Mouse (Mus musculus) left cerebral cortex, postnatal 4 days (tissue): ENCODE data around the gene Stx1a. TPM values are rescaled to one million over a fixed set of nuclear protein-coding genes. Genes with fewer than 3 reads are reported as not detected.

Experiments
- DNase-seq: peaks from one replicate; pipeline ENCODE4 v3.0.0-alpha.2; 2022
- intact Hi-C: fragments of 180-260 bp; cut with DNase I; formaldehyde crosslinking; loops from one replicate; pipeline ENCODE4 v1.15.1; 2025
- total RNA-seq, 2 experiments: library from RNA; stranded (reverse); gene quantifications; 2 replicates each; pipeline ENCODE4 v1.2.3; 2021

Stx1a gene
- total RNA-seq, 2 experiments from 2014 or later, result 261 to 264 TPM

DNA sequence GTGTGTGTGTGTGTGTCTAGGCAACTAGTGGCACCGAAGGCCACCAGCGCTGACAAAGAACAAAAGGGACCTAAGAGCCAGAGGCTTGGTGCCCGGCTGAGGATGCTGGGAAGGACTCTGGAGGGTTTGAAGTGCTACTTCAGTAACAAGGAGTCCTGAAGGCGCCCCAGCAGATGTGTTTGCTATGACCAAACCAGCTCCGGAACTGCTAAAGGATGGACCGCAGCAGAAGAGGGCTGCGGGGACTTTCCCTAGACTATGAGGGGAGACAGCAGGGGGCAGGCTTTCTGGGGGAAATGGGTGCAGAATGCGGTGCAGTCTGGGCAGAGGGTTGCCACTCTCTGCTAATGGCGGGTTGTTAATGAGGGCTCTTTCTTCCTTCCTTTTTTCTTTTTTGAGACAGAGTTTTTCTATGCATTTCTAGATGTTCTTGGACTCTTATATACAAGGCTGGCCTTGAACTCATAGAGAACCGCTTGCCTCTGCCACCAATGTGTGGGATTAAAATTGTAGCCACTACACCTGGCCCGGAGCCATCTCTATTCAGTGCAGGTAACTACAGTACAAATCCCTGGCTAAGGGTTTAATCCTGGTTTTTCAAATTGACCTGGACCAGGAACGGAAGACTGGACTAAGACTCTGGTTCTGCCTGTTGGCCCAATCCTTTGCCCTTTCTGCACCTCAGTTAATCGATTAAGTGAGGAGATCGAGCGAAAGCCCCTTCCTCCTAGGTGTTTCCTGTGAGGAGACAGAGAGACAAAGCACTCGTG, 15.3 kb upstream of the Stx1a start:
- DNase-seq, result peak; percentile 42
- intact Hi-C loops, result no loop called here

DNA sequence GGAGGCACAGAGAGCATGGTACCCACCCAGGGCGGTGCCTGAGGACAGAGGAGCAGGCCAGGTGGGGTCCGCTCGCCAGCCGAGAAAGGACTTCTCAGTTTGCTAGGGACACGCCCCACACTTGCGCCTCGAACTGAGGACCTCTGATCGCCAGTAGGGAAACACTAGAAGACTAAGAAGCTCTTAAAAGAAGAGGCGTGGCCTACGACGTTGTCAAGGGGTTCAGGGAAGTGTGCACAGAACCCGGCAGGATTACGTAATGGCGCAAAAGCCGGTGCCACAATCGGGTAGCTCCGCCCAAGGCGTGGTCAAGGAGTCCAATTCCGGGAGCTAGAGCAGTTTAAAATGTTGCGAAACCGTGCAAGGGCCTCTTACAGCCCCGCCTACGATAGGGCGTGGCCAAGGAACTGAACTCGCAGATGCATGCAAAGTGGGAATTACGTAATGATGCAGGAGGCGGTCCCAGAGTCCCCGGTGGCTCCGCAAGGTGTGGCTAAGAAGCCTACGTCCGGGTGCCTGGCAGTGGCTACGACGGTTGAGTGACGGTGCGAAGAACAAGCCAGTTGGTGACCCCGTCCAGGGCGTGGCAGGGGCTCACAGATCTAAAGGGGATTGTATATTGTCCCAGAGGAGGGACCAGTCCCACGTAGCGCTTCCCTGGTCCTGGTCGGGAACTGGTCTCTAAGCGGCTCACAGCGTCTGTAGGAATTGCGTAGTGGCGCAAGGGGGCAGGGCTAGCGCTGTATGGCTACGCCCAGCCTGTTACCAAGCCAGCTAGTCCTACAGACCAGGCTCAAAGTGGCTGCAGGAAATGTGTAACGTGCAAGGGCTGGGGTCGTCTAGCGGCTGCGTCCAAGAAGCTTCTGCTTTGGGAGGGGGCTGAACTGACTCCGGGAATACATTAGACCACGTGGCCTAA, 14.4 kb upstream of the Stx1a start, which contains the start of gene Abhd11:
Gene Abhd11, plus strand, starts transcription at position 482 of the 919 bp plus-strand sequence.
- intact Hi-C loops, result no loop called here
- DNase-seq, result peak; percentile 98

DNA sequence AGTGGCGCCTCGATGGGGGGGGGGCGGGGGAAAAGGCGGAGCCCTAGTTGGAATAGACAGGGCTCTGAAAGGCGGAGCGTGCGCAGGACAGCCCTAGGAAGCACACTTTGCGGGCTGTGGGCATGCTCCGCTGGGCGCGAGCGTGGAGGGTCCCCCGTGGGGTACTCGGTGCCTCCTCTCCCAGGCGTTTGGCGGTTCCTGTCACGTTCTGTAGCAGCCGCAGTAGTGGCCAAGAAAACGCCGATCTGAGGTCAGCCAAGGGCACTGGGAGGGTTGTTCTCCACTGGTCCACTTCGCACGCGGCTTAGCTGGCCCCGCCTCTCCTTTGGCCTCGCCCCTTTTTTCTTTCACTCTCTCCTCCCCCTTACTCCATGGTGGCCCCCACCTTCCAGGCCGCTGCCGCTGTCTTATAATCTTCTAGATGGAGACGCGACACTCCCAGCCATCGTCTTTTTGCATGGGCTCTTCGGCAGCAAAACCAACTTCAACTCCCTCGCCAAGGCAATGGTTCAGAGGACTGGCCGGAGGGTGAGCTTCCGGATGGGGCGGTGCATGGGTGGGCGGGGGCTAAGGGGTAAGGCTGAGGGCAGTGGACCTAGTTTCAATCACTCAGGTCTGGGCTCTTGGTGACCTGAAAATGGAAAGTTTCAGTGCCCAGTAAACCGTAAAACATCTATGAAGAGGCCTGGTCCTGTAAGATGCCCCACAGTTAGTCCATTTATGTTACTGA, 13.5 kb upstream of the Stx1a start:
- intact Hi-C loops, result loop anchor here (10.0 kb wide), 1 partner anchor 165 kb away; no protein-coding TSS in a partner anchor
- peak; percentile 81 for DNase-seq

DNA sequence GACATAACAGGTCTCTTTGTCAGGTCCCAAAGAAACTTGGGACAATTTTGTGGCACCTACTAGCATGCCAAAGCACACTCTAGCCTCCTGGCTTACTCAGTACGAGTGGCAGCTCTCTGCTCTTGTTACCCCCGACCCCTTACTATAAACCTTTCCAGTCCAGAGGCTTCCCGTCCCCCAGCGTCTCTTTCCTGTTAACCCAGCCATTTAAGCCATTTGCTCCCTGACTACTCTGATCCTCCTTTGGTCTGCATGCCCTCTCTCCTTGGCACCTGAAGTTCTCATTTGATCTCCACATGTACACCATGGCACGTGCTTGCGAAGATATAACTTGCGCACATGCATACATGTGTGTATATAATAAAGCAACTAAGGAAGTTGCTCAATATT, 13.0 kb upstream of the Stx1a start:
- intact Hi-C loops, result loop anchor here (10.0 kb wide), 1 partner anchor 164 kb away; no protein-coding TSS in a partner anchor
- no peak for DNase-seq

DNA sequence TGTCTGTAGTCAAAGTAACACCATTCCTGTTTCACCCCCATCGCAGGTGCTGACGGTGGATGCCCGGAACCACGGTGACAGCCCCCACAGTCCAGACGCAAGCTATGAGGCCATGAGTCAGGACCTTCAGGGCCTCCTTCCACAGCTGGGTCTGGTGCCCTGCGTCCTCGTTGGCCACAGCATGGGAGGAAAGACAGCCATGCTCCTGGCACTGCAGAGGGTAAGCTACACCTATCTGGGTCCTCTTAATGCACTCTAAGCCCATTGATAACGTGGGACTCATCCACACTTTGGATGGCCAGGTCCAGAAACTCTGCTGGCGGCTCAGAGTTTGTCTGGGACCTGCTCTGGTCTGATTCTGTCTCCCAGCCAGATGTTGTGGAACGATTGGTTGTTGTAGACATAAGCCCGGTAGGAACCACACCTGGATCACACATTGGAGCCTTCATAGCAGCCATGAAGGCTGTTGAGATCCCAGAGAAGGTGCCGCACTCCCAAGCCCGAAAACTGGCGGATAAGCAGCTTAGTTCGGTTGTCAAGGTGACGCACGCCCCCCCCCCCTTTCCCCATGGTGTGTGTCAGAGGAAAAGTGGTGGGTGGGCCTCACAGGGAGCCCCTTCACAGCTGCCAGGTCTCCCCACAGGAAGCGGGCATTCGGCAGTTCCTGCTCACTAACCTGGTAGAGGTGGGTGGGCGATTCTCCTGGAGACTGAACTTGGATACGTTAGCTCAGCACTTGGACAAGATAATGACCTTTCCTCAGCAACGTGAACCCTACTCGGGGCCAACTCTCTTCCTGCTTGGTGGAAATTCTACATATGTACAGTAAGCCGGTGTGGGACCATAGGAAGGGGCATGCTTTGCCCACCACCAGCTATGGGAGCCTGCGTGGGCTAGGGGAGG, 12.2 kb upstream of the Stx1a start:
- intact Hi-C loops, result loop anchor here (10.0 kb wide), 1 partner anchor 164 kb away; no protein-coding TSS in a partner anchor
- no peak for DNase-seq

DNA sequence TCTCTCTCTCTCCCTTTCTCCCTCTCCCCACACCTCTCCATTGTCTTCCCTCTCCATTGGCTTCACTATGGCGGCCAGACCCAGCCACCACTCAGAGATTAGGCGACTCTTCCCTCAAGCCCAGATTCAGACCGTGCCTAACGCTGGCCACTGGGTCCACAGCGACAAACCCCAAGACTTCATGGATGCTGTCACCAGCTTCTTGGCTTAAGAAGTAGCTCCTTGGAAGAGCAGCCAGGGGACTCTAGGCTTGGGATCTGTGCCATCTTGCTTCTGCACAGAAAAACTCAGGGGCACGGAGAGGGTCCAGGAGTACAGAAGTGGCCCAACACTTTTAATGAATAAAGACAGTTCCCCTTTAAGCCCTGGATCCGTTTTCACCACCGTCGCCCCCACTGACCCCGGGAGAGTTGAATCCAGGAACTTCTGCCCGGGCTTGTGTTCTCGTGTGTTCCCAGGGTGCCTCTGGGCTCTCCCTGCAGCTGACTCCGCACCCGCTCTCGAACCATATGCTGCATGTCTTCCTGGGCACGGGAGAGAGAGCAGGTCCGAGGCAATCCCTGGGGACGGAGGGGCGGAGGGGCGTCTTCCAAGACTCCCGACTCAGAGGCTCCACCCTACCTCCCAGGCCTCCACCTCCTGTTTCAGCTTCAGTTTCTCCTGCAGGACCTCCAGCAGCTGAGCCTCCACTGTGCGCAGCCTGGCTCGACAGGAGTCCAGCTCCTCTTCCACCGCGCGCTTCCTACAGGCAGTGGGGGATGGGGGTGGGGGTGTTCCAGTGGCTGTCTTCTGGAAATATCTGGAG, 11.3 kb upstream of the Stx1a start:
- peak; percentile 61 for DNase-seq
- intact Hi-C loops, result loop anchor here (10.0 kb wide), 1 partner anchor 163 kb away; no protein-coding TSS in a partner anchor

DNA sequence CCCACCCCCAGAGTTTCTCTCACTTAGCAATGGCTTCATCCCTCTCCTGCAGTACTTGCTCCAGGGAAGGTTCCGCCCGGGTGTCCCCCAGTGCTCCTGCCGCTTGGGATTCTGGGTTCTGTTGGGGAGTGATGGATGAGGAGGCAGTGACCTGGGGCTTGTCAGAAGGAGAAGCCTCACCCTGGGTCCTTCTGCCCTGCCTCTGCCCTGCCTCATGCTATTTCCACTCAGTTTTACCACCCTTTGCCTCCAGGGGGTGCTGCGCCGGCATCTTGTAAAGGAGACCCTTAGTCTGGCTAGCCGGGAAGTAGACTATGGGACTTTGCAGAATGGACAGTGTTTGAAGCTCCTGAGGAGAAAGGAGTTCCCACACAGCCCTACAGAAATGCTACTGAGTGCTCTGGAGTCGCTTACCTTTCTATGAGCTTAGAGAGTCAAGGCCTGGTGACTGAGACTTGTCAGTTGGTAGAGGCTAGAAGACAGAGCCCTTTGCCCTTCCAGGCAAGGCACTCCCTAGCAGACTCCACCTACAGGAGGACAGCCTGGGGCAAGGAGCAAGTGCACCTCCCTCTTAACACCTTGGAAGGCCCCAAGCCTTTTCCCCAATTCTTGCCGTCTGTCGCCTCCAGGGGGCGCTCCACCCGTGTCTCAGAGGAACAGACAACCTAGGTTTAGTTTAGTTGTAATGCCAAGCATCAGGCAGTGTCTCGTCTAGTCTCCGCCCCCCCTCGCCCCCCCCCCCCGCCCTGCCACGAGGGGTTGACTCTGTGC, 10.4 kb upstream of the Stx1a start:
- intact Hi-C loops, result loop anchor here (10.0 kb wide), 1 partner anchor 162 kb away; no protein-coding TSS in a partner anchor
- peak; percentile 84 for DNase-seq

DNA sequence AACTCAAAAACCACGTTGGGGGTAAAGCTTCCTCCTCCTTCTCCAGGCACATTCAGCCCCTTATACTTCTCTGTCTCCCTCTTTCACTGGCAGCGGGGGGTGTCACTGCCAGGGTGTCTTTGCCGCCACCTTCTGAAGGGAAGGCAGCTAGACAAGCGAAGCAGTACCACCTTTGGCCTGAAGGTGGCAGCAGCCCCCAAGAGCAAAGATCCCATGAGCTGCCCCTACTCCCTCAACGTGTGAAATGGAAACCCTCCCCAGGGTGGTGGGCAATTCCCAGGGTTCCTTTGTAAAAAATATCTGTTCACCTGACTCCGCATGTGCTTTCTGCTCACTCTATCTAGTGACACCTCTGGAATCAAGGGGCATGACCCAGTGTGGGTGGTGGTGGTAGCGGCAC, 7.8 kb upstream of the Stx1a start:
- intact Hi-C loops, result loop anchor here (5.0 to 10.0 kb wide), 2 partner anchors 159 to 177 kb away; no protein-coding TSS in a partner anchor
- peak; percentile 88 for DNase-seq

DNA sequence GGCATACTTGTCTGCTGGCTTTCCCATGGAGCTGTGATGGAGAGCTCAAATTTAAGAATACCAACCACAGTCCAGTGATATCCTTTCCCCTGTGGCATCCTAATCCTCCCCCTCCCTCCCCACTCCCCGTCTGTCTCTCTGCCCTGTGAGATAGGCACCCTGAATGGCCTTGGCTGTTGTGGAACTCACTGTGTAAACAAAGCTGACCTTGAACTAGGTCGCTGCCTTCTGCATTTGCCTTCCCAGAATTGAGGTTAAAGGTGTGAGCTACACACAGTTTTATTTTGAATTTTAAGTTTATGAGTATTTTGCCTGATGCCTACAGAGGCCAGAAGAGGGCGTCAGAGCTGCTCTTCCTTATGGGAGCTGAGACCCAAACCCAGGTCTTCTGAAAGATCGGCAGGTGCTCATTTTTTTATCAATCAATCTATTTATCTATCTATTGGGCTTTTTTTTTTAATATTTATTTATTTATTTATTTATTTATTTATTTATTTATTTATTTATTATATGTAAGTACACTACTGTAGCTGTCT, 7.0 kb upstream of the Stx1a start:
- DNase-seq, result no peak
- intact Hi-C loops, result loop anchor here (5.0 to 10.0 kb wide), 2 partner anchors 159 to 176 kb away; no protein-coding TSS in a partner anchor

DNA sequence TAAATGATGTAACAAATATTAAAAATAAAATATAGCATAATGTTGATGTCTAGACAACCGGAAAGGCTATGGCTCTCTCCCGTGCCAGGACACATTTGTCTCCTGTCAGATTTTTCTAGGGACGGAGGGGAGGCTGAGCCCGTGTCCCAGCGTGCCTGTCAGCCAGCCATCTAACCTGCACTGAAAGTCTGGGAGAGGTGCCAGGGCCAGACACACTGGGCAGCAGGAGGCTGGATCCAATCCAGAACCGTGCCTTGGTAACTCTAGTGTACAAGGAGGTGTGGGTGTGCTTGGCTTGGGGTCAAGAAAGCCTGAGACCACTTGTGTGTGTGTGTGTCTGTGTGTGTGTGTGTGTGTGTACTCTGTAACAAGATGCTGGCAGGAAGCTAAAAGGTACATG, 1.5 kb upstream of the Stx1a start:
- DNase-seq, result peak; percentile 97
- intact Hi-C loops, result no loop called here

DNA sequence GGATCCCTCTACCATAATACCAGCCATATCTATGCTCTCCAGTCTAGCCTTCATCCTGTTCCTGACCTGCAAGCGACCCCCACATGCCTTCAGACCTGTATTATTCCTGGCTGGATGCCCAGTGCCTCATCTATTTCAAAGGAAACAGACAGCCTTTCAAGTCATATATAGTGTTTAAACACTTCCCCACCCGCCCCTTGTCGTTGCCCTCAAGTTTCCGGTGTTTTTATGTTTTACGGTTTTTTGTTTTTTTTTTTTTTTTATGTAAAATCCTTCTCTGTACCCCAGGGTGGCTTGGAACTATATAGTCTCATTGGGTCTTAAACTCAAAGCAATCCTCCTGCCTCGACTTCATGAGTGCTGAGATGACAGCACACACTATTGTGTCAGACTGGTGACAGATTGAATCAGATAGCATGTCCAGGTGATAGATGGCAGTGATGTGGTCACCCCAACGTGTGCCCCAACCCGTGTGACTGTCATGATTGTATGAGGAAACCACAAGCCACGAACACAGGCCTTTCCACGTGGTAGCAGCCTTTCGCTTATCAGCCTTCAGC, 1.5 kb downstream of the Stx1a start:
- intact Hi-C loops, result no loop called here
- DNase-seq, result no peak

DNA sequence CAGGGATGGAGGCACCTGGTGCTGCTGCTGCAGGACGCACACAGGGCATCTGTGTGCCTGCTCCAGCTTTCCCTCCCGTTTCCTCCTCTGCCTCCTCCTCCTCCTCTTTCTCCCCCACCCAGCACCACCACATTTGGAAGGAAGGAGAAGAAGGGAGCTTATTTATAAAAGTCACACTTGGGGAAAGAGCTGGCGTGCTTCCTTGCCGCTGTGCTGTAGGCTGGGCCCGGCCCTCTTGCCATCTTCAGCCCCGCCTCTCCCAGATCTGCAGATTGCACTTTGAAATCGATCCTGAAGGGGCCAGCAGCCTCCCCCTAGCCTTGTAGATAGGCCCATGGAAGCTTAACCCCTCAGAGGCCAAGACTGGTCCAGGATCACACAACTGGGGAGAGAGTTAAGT, 2.6 kb downstream of the Stx1a start:
- intact Hi-C loops, result no loop called here

DNA sequence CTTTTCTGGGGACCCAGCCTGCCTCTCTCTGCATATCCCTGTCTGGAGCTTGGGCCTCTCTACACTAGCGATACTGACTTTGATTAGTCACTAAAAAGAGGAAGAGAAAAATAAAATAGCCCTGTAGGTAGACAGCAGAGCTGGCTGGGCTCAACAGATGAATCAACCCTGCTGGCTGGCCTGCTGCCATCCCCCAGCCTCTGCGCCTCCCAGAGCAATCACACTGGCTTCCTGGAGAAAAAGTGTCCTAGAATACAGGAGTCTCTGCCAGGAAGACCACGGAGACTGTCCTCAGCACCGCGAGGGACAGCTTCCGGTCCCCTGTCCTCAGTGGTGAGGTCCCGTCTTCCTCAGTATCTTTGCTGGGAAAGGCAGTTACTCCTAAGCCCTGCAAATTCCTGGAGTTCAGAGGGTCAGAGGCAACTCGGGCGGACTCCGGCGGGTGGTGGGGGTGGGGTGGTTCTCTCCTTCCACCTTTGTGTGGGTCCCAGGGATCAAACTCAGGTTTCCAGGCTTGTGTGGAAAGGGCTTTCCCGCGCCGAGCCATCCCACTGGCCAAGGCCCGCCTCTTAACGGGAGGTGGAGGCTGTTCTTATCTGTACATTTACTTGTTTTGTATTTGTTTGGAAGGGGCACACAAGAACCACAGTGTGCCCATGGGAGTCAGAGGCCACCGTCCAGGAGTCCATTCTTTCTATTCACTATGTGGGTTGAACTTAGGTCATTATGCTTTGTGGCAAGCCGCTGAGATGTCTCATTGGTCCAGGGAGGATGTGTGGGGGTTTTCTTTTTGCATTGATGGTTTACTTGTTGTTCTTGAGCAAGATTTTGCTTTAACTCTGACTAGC, 5.9 kb downstream of the Stx1a start:
- peak; percentile 60 for DNase-seq
- intact Hi-C loops, result no loop called here

More for the DNA sequence above, 2.6 kb downstream of the Stx1a start:
- no peak for DNase-seq

DNA sequence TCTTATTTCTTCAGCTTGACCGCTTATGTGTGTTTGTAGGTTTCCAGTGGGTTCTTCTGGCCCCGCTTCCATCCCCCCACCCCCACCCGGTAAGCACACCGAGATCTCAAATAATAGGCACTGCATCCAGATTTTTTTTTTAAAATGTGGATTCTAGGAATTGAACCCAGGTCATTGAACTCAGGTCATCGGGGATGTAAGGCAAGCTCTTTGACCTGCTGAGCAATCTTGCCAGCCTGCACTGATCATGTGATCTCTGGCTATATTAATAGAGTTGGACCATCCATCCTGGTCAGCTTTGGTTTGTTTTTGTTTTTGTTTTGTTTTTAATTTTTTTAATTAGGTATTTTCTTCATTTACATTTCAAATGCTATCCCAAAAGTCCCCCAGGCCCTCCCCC, 9.3 kb downstream of the Stx1a start:
- intact Hi-C loops, result no loop called here
- no peak for DNase-seq

DNA sequence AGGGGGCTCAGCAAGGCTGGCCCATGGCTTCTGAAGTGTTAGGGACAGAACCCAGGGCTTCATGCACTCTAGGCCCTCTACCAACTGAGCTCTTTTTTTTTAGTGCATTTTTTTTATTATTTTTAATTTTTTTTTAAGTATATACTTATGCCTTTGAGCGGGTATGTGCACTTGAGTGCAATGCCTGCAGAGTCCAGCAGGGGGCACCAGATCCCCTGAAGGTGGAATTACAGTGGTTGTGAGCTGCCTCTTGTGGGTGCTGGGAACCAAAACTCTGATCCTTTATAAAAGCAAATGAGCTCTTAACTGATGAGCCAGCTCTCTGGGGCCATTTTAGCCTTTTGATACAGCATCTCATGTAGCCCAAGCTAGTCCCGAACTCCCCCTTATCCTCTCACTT, 11.3 kb downstream of the Stx1a start:
- no peak for DNase-seq
- intact Hi-C loops, result no loop called here

DNA sequence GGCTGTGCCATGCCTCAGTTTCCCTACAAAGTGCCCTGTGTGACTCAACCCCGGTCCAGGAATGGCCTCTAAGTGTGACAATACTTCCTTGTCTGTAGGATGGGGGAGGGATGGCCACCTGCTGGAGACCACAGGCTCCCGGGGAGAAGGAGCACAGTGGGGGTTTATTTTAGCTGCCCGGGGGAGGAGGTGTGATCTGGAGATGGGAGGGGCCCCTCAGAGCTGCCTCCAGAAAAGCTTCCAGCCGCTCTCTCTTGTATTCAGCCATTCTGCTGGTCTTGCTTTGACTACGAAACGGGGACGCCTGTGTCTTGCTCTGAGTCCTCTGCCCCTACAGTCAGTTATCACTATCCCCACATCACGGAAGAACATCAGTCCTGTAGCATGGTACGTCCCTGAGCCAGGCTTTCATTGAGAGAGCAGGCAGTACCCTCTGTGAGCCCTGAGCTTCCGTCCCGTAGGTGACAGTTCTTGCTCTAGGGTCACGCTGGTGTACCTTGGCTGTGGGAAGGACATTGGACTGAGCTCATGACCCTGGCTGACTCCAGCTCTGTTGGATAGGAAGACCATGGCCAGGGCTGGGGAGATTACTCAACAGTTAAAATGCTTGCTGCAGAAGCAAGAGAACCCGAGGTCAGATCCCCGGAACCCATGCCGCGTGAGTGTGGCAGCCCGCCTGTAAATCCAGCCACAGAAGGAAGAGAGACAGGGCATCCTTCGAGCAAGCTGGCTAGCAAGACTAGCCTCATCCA, 12.5 kb downstream of the Stx1a start:
- intact Hi-C loops, result no loop called here
- DNase-seq, result no peak
